Mouse (Mus musculus): Measurements from ENCODE around the gene Ranbp1. TPM values are rescaled to one million over a fixed set of nuclear protein-coding genes. Genes with fewer than 3 reads are reported as not detected.

Gene Ranbp1
- polyA plus RNA-seq, 1 experiment from 2014 or later, result 425 TPM

- H3K27ac ChIP-seq (ENCODE audit: low read length), result no peak overlapping the region
- no peak for ATAC-seq (ENCODE audit: insufficient read depth, low FRiP score)
- no peaks in the 10 kb centered on the region for H3K9me3 ChIP-seq (replicated peaks; ENCODE audit: control insufficient read depth, low read length)
- no peaks in the 10 kb centered on the region for H3K36me3 ChIP-seq (ENCODE audit: control insufficient read depth, insufficient read depth, low read length)
- peaks cover 3% of the 10 kb centered on the region for H3K4me1 ChIP-seq (ENCODE audit: control insufficient read depth, insufficient read depth, low read length)
- 75% methylated on average over 7 of the region's 7 CpGs for WGBS
- 0 out of 2 replicates have a peak overlapping the region, but pooled peaks have one; percentile 2 for H3K9ac ChIP-seq (ENCODE audit: low read length)
- no peak overlapping the region for H3K4me3 ChIP-seq (replicated peaks; ENCODE audit: low read length)
- H3K4me2 ChIP-seq (ENCODE audit: low read depth, low read length), result no peak overlapping the region
- no peaks in the 10 kb centered on the region for H3K27me3 ChIP-seq (ENCODE audit: control insufficient read depth, insufficient read depth, low read length)
Measured at GRCm38 (mm10) chr16:18214858-18215257, 33.7 kb downstream of the Ranbp1 start.

- Histone ChIP-seq H3K9me3 (replicated peaks; ENCODE audit: control insufficient read depth, low read length) (no peaks in the 10 kb centered on the region), H3K4me2 (ENCODE audit: low read depth, low read length) (no peak overlapping the region), H3K4me3 (replicated peaks; ENCODE audit: low read length) (no peak overlapping the region), H3K4me1 (ENCODE audit: control insufficient read depth, insufficient read depth, low read length) (no peaks in the 10 kb centered on the region), H3K9ac (ENCODE audit: low read length) (no peak overlapping the region), H3K27ac (ENCODE audit: low read length) (no peak overlapping the region), H3K36me3 (ENCODE audit: control insufficient read depth, insufficient read depth, low read length) (no peaks in the 10 kb centered on the region), H3K27me3 (ENCODE audit: control insufficient read depth, insufficient read depth, low read length) (no peaks in the 10 kb centered on the region)
- 47% methylated on average over 6 of the region's 6 CpGs for WGBS
- ATAC-seq (ENCODE audit: insufficient read depth, low FRiP score), result no peak
Measured at GRCm38 (mm10) chr16:18213689-18214088, 34.8 kb downstream of the Ranbp1 start.

GRCm38 (mm10) chr16:18211417-18212171, 36.9 kb downstream of the Ranbp1 start:
- WGBS, result 45% methylated on average over 10 of the region's 10 CpGs

GRCm38 (mm10) chr16:18210701-18211416, 37.7 kb downstream of the Ranbp1 start:
- Histone ChIP-seq H3K36me3 (ENCODE audit: control insufficient read depth, insufficient read depth, low read length) (no peaks in the 10 kb centered on the region), H3K9ac (ENCODE audit: low read length) (no peak overlapping the region), H3K9me3 (replicated peaks; ENCODE audit: control insufficient read depth, low read length) (no peaks in the 10 kb centered on the region), H3K27me3 (ENCODE audit: control insufficient read depth, insufficient read depth, low read length) (no peaks in the 10 kb centered on the region), H3K4me1 (ENCODE audit: control insufficient read depth, insufficient read depth, low read length) (no peaks in the 10 kb centered on the region), H3K27ac (ENCODE audit: low read length) (no peak overlapping the region), H3K4me2 (ENCODE audit: low read depth, low read length) (no peak overlapping the region), H3K4me3 (replicated peaks; ENCODE audit: low read length) (no peak overlapping the region)
- 24% methylated on average over 8 of the region's 8 CpGs for WGBS
- no peak for ATAC-seq (ENCODE audit: insufficient read depth, low FRiP score)

More at GRCm38 (mm10) chr16:18211417-18212171, 36.9 kb downstream of the Ranbp1 start:
- H3K4me3 ChIP-seq (replicated peaks; ENCODE audit: low read length), result no peak overlapping the region
- ATAC-seq (ENCODE audit: insufficient read depth, low FRiP score), result peak; percentile 42; the same call in 1 of the 2 replicates
- no peak overlapping the region for H3K4me2 ChIP-seq (ENCODE audit: low read depth, low read length)
- no peaks in the 10 kb centered on the region for H3K27me3 ChIP-seq (ENCODE audit: control insufficient read depth, insufficient read depth, low read length)
- H3K4me1 ChIP-seq (ENCODE audit: control insufficient read depth, insufficient read depth, low read length), result no peaks in the 10 kb centered on the region
- H3K27ac ChIP-seq (ENCODE audit: low read length), result no peak overlapping the region
- no peaks in the 10 kb centered on the region for H3K36me3 ChIP-seq (ENCODE audit: control insufficient read depth, insufficient read depth, low read length)
- H3K9me3 ChIP-seq (replicated peaks; ENCODE audit: control insufficient read depth, low read length), result no peaks in the 10 kb centered on the region
- 0 out of 2 replicates have a peak overlapping the region, but pooled peaks have one; percentile 13 for H3K9ac ChIP-seq (ENCODE audit: low read length)

- Histone ChIP-seq H3K27ac (ENCODE audit: low read length) (no peak overlapping the region), H3K4me1 (ENCODE audit: control insufficient read depth, insufficient read depth, low read length) (peaks cover 4% of the 10 kb centered on the region; the same call in 1 of the 2 replicates), H3K27me3 (ENCODE audit: control insufficient read depth, insufficient read depth, low read length) (no peaks in the 10 kb centered on the region), H3K4me3 (replicated peaks; ENCODE audit: low read length) (no peak overlapping the region), H3K4me2 (ENCODE audit: low read depth, low read length) (no peak overlapping the region), H3K36me3 (ENCODE audit: control insufficient read depth, insufficient read depth, low read length) (no peaks in the 10 kb centered on the region), H3K9ac (ENCODE audit: low read length) (no peak overlapping the region), H3K9me3 (replicated peaks; ENCODE audit: control insufficient read depth, low read length) (no peaks in the 10 kb centered on the region)
- WGBS, result 59% methylated on average over 7 of the region's 7 CpGs
- ATAC-seq (ENCODE audit: insufficient read depth, low FRiP score), result no peak
Measured at GRCm38 (mm10) chr16:18203430-18204091, 45.0 kb downstream of the Ranbp1 start.

GRCm38 (mm10) chr16:18202061-18202460, 46.5 kb downstream of the Ranbp1 start:
- Histone ChIP-seq H3K36me3 (ENCODE audit: control insufficient read depth, insufficient read depth, low read length) (no peaks in the 10 kb centered on the region), H3K4me3 (replicated peaks; ENCODE audit: low read length) (no peak overlapping the region), H3K9me3 (replicated peaks; ENCODE audit: control insufficient read depth, low read length) (no peaks in the 10 kb centered on the region), H3K4me2 (ENCODE audit: low read depth, low read length) (no peak overlapping the region), H3K27ac (ENCODE audit: low read length) (no peak overlapping the region), H3K9ac (ENCODE audit: low read length) (no peak overlapping the region), H3K4me1 (ENCODE audit: control insufficient read depth, insufficient read depth, low read length) (peaks cover 4% of the 10 kb centered on the region; the same call in 1 of the 2 replicates), H3K27me3 (ENCODE audit: control insufficient read depth, insufficient read depth, low read length) (no peaks in the 10 kb centered on the region)
- no peak for ATAC-seq (ENCODE audit: insufficient read depth, low FRiP score)
- 77% methylated on average over 1 of the region's 1 CpGs for WGBS

- Histone ChIP-seq H3K9me3 (replicated peaks; ENCODE audit: control insufficient read depth, low read length) (no peaks in the 10 kb centered on the region), H3K4me3 (replicated peaks; ENCODE audit: low read length) (no peak overlapping the region), H3K27me3 (ENCODE audit: control insufficient read depth, insufficient read depth, low read length) (no peaks in the 10 kb centered on the region), H3K36me3 (ENCODE audit: control insufficient read depth, insufficient read depth, low read length) (no peaks in the 10 kb centered on the region), H3K27ac (ENCODE audit: low read length) (no peak overlapping the region), H3K9ac (ENCODE audit: low read length) (no peak overlapping the region; the same call in 1 of the 2 replicates), H3K4me2 (ENCODE audit: low read depth, low read length) (no peak overlapping the region), H3K4me1 (ENCODE audit: control insufficient read depth, insufficient read depth, low read length) (peaks cover 4% of the 10 kb centered on the region; the same call in 1 of the 2 replicates)
- ATAC-seq (ENCODE audit: insufficient read depth, low FRiP score), result no peak
- WGBS, result 6% methylated on average over 1 of the region's 1 CpGs
Measured at GRCm38 (mm10) chr16:18201620-18202019, 46.9 kb downstream of the Ranbp1 start.

GRCm38 (mm10) chr16:18200062-18200461, 48.5 kb downstream of the Ranbp1 start:
- peaks cover 4% of the 10 kb centered on the region; the same call in 1 of the 2 replicates for H3K4me1 ChIP-seq (ENCODE audit: control insufficient read depth, insufficient read depth, low read length)
- WGBS, result 60% methylated on average over 2 of the region's 2 CpGs
- no peaks in the 10 kb centered on the region for H3K36me3 ChIP-seq (ENCODE audit: control insufficient read depth, insufficient read depth, low read length)
- no peaks in the 10 kb centered on the region for H3K9me3 ChIP-seq (replicated peaks; ENCODE audit: control insufficient read depth, low read length)
- no peak for ATAC-seq (ENCODE audit: insufficient read depth, low FRiP score)
- no peak overlapping the region for H3K4me3 ChIP-seq (replicated peaks; ENCODE audit: low read length)
- H3K27ac ChIP-seq (ENCODE audit: low read length), result no peak overlapping the region
- H3K9ac ChIP-seq (ENCODE audit: low read length), result no peak overlapping the region
- no peaks in the 10 kb centered on the region for H3K27me3 ChIP-seq (ENCODE audit: control insufficient read depth, insufficient read depth, low read length)
- H3K4me2 ChIP-seq (ENCODE audit: low read depth, low read length), result no peak overlapping the region
